Mouse (Mus musculus) heart, postnatal 36 days (tissue): ENCODE results near the gene Galnt10. TPM values are rescaled to one million over a fixed set of nuclear protein-coding genes. Genes with fewer than 3 reads are reported as not detected.

ENCODE experiments used
- DNase-seq, 2 experiments: peaks; one replicate each; pipeline ENCODE4 v3.0.0; 2021 to 2022
- intact Hi-C: fragments of 180-260 bp; cut with DNase I; formaldehyde crosslinking; loops from one replicate; pipeline ENCODE4 v1.15.1; 2025
- total RNA-seq, 2 experiments: library from RNA; stranded (reverse); gene quantifications; 2 replicates each; pipeline ENCODE4 v1.2.3; 2021

Gene Galnt10
- total RNA-seq, 2 experiments from 2014 or later: 6.7 to 9.2 TPM

GRCm38 (mm10) chr11:57773479-57773878 lies 128.2 kb downstream of the Galnt10 start:
- intact Hi-C loops: no loop called here
- no peak for DNase-seq

GRCm38 (mm10) chr11:57773936-57774335 lies 128.7 kb downstream of the Galnt10 start:
- no peak for DNase-seq
- intact Hi-C loops: no loop called here

- DNase-seq: no peak
- intact Hi-C loops: no loop called here
Measured at GRCm38 (mm10) chr11:57775868-57776267, 130.6 kb downstream of the Galnt10 start.

- no peak for DNase-seq
- intact Hi-C loops: no loop called here
Measured at GRCm38 (mm10) chr11:57776546-57776945, 131.3 kb downstream of the Galnt10 start.

- DNase-seq: peak; percentile 34 to 52
Measured at GRCm38 (mm10) chr11:57778349-57778748, 133.1 kb downstream of the Galnt10 start.

GRCm38 (mm10) chr11:57779824-57780223 lies 134.6 kb downstream of the Galnt10 start:
- intact Hi-C loops: loop anchor here (2.0 kb wide), 1 partner anchor 305 kb away; no protein-coding TSS in a partner anchor
- no peak for DNase-seq

More at GRCm38 (mm10) chr11:57778349-57778748, 133.1 kb downstream of the Galnt10 start:
- intact Hi-C loops: loop anchor here (1.0 to 2.0 kb wide), 3 partner anchors 160 to 304 kb away; no protein-coding TSS in a partner anchor

GRCm38 (mm10) chr11:57786616-57787418 lies 141.6 kb downstream of the Galnt10 start:
- peak in 1 of 2 experiments; percentile 13 for DNase-seq
- intact Hi-C loops: no loop called here

- DNase-seq: peak; percentile 53 to 69
- intact Hi-C loops: loop anchor here (1.0 kb wide), 1 partner anchor 146 kb away; no protein-coding TSS in a partner anchor
Measured at GRCm38 (mm10) chr11:57787913-57788312, 142.7 kb downstream of the Galnt10 start.

GRCm38 (mm10) chr11:57790866-57791535 lies 145.8 kb downstream of the Galnt10 start:
- intact Hi-C loops: no loop called here
- no peak for DNase-seq

- intact Hi-C loops: no loop called here
- no peak for DNase-seq
Measured at GRCm38 (mm10) chr11:57795086-57795485, 149.8 kb downstream of the Galnt10 start.

- intact Hi-C loops: no loop called here
- DNase-seq: no peak
Measured at GRCm38 (mm10) chr11:57797828-57798227, 152.6 kb downstream of the Galnt10 start.

GRCm38 (mm10) chr11:57799456-57799855 lies 154.2 kb downstream of the Galnt10 start:
- no peak for DNase-seq

GRCm38 (mm10) chr11:57800266-57800951 lies 155.2 kb downstream of the Galnt10 start:
- intact Hi-C loops: loop anchor here (5.0 kb wide), 1 partner anchor 302 kb away; the partner anchor contains the start of gene Cnot8

More at GRCm38 (mm10) chr11:57799456-57799855, 154.2 kb downstream of the Galnt10 start:
- intact Hi-C loops: no loop called here

GRCm38 (mm10) chr11:57800971-57801765 lies 155.9 kb downstream of the Galnt10 start, which contains the start of gene Sap30l:
Gene Sap30l, plus strand, starts transcription at chr11:57801637.
- intact Hi-C loops: loop anchor here (5.0 kb wide), 1 partner anchor 301 kb away; the partner anchor contains the start of gene Cnot8
- peak; percentile 97 to 98 for DNase-seq

More at GRCm38 (mm10) chr11:57800266-57800951, 155.2 kb downstream of the Galnt10 start:
- no peak for DNase-seq

GRCm38 (mm10) chr11:57801766-57802510 lies 156.7 kb downstream of the Galnt10 start:
- intact Hi-C loops: loop anchor here (5.0 kb wide), 1 partner anchor 300 kb away; the partner anchor contains the start of gene Cnot8
- DNase-seq: peak; percentile 69 to 78

- intact Hi-C loops: loop anchor here (5.0 kb wide), 1 partner anchor 300 kb away; the partner anchor contains the start of gene Cnot8
- DNase-seq: peak in 1 of 2 experiments; percentile 18
Measured at GRCm38 (mm10) chr11:57802511-57802870, 157.2 kb downstream of the Galnt10 start.

GRCm38 (mm10) chr11:57805047-57805446 lies 159.8 kb downstream of the Galnt10 start:
- no peak for DNase-seq
- intact Hi-C loops: no loop called here

- intact Hi-C loops: no loop called here
- DNase-seq: no peak
Measured at GRCm38 (mm10) chr11:57809017-57809731, 163.9 kb downstream of the Galnt10 start.
